Mouse (Mus musculus): ENCODE measurements around the gene Pkd1. TPM values are rescaled to one million over a fixed set of nuclear protein-coding genes. Genes with fewer than 3 reads are reported as not detected.

The Pkd1 gene
- polyA plus RNA-seq, 1 experiment from 2014 or later, result 24.7 TPM

DNA sequence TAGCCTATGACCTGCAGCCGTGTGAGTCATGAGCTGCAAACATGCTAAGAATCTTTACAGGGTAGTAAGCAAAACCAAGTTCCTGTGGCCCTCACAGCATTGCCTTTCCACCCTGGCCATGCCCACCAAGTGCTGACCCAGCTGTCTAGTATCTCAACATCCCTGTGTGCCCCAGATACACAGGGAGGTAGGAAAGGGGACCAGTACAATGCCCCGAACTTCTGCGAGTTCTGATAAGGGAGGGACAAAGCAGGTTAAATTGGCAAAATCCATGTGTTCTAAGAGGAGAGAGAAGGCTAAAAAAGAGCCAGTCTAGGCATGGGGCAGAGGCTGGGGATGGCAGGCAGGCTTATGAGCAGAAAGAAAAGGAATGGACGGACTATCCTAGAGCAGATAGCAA is 58.7 kb downstream of the Pkd1 start:
- no peaks in the 10 kb centered on the region; the same call in 1 of the 2 replicates for H3K4me1 ChIP-seq
- H3K36me3 ChIP-seq, result peaks cover 81% of the 10 kb centered on the region
- 92% methylated on average over 4 of the region's 4 CpGs for WGBS
- DNase-seq (ENCODE audit: low spot score), result no peak
- H3K4me3 ChIP-seq, result no peak overlapping the region
- no peaks in the 10 kb centered on the region for H3K27me3 ChIP-seq (ENCODE audit: low read depth, poor library complexity, severe bottlenecking)
- H3K9me3 ChIP-seq (replicated peaks), result no peaks in the 10 kb centered on the region
- no peak overlapping the region for H3K27ac ChIP-seq

DNA sequence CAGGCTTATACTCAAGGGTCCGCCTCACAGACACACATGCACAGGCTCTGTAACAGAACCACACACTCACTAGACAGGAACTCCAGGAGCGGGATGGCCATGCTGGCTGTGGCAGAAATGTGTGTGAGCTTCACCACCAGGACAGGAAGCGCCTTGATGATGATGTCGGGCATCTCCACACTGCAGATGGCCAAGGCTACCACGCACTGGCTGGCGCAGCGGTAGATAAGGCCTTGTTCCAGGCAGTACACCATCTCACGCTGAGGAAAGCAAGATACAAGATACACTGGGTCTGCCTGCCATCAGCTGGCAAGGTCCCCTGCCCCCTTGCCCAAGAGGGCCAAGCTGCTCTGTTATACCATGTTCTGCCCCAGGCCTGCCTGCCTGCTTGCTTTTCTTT is 59.2 kb downstream of the Pkd1 start:
- no peaks in the 10 kb centered on the region; the same call in 1 of the 2 replicates for H3K4me1 ChIP-seq
- WGBS, result 97% methylated on average over 8 of the region's 8 CpGs
- H3K27me3 ChIP-seq (ENCODE audit: low read depth, poor library complexity, severe bottlenecking), result no peaks in the 10 kb centered on the region
- no peak for DNase-seq (ENCODE audit: low spot score)
- no peak overlapping the region for H3K27ac ChIP-seq
- H3K4me3 ChIP-seq, result no peak overlapping the region
- H3K9me3 ChIP-seq (replicated peaks), result no peaks in the 10 kb centered on the region
- peaks cover 81% of the 10 kb centered on the region for H3K36me3 ChIP-seq

DNA sequence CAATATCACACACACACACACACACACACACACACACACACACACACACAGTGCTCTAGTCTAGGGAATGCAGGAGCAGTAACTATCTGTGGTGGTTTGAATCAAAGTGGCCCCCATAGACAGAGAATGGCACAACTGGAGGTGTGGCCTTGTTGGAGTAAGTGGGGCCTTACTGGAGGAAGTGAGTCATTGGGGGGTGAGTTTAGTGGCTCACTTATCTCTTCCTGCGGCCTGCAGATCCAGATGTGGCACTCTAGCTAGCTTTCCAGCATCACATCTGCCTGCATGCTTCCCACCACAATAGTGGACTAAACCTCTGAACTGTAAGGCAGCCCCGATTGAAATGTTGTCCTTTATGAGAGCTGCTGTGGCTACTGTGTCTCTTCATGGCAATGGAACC is 61.1 kb downstream of the Pkd1 start:
- Histone ChIP-seq H3K36me3 (peaks cover 81% of the 10 kb centered on the region), H3K4me3 (no peak overlapping the region), H3K27me3 (ENCODE audit: low read depth, poor library complexity, severe bottlenecking) (no peaks in the 10 kb centered on the region), H3K4me1 (no peaks in the 10 kb centered on the region), H3K9me3 (replicated peaks) (no peaks in the 10 kb centered on the region), H3K27ac (no peak overlapping the region)
- 85% methylated on average over 2 of the region's 2 CpGs for WGBS
- DNase-seq (ENCODE audit: low spot score), result no peak

DNA sequence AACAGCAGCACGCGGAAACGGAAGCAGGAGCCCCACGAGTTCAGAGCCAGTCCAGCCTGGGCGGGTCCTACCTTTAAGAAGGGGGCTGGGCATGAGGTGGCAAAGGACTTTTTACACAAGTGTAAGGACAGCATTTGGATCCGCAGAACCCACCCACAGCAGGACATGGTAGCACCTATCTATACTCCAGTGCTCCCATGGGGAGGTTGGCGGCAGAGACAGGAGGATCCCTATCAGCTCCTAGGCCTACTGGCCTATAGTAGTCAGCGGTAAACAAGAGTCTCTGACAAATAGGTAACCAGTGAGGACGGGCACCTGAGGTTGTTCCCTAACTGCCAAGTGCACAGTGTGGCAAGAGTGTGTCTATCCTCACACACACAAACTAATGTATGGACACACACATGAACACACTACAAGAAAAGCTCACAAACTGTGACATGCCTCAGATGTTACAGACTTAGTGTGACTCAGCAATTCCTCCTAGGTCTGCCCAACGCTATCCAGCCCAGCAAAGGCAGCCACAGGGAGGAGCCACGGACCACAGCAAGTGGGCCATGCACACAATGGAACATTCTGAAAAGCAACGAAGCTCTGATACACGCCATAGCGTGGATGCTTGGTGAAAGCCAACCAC is 68.0 kb downstream of the Pkd1 start:
- Histone ChIP-seq H3K27ac (no peak overlapping the region), H3K27me3 (ENCODE audit: low read depth, poor library complexity, severe bottlenecking) (no peaks in the 10 kb centered on the region), H3K36me3 (peaks cover 95% of the 10 kb centered on the region), H3K4me1 (no peaks in the 10 kb centered on the region), H3K9me3 (replicated peaks) (no peaks in the 10 kb centered on the region), H3K4me3 (no peak overlapping the region)
- no peak for DNase-seq (ENCODE audit: low spot score)
- WGBS, result 90% methylated on average over 14 of the region's 14 CpGs

DNA sequence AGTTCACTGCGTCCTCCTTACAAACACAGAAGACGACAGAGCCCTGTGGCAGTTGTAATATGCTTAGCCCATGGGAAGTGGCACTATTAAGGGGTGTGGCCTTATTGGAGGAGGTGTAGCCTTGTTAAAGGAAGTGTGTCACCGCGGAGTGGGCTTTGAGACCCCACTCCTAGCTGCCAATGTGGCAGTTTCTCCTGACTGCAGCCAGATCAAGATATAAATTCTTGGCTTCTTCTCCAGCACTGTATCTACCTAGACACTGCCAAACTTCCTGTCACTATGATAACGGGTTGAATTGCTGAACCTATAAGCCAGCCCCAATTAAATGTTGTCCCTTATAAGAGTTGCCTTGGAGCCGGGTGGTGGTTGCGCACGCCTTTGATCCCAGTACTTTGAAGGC is 75.8 kb downstream of the Pkd1 start:
- Histone ChIP-seq H3K27ac (no peak overlapping the region), H3K36me3 (peaks cover 100% of the 10 kb centered on the region), H3K4me3 (no peak overlapping the region), H3K4me1 (no peaks in the 10 kb centered on the region), H3K27me3 (ENCODE audit: low read depth, poor library complexity, severe bottlenecking) (no peaks in the 10 kb centered on the region), H3K9me3 (replicated peaks) (no peaks in the 10 kb centered on the region)
- no peak for DNase-seq (ENCODE audit: low spot score)
- whole genome bisulfite sequencing, result 94% methylated on average over 8 of the region's 8 CpGs

DNA sequence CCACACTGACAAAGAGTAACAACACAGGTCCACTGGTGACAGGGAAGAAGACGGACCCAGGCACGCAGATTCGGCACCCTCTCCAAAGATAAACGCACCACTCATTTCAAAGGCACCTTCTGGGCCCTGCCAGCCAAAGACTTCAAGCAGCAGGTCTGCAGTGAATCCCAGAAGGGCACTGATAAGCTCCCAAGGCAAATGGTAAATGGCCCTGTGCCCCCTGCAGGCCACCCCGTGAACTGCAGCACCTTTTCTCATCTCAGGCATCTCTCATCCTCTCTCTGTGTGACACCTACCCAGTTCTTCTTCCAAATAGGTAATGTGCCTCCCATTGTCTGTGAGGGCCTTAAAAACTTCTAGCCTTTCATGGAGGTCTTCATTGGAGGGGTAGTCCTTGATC is 79.0 kb downstream of the Pkd1 start:
- no peaks in the 10 kb centered on the region for H3K9me3 ChIP-seq (replicated peaks)
- peak; percentile 84 for DNase-seq (ENCODE audit: low spot score)
- 52% methylated on average over 5 of the region's 5 CpGs for WGBS
- peaks cover 74% of the 10 kb centered on the region for H3K36me3 ChIP-seq
- H3K4me3 ChIP-seq, result no peak overlapping the region
- H3K27ac ChIP-seq, result no peak overlapping the region
- H3K27me3 ChIP-seq (ENCODE audit: low read depth, poor library complexity, severe bottlenecking), result no peaks in the 10 kb centered on the region
- peaks cover 19% of the 10 kb centered on the region for H3K4me1 ChIP-seq

DNA sequence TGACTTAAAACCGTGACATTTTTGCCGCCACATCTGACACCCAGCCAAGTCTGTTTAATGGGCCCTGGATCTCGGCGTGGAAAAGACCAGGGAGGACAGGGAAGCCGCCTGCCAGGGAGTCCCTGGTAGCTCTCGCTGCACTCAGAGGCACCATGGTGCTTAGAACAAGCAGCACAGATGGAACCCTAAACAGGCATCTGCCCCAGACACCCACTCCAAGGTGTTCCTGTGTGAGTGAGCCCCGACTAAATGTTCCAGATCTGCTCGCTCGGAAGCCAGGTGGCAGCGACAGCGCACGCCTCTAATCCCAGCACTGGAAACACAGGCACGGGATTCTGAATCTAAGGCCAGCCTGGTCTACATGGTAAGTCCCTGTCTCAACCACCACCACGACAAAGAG is 80.4 kb downstream of the Pkd1 start:
- no peaks in the 10 kb centered on the region for H3K9me3 ChIP-seq (replicated peaks)
- DNase-seq (ENCODE audit: low spot score), result no peak
- 90% methylated on average over 14 of the region's 14 CpGs for WGBS
- H3K4me3 ChIP-seq, result no peak overlapping the region
- peaks cover 23% of the 10 kb centered on the region for H3K4me1 ChIP-seq
- peaks cover 60% of the 10 kb centered on the region for H3K36me3 ChIP-seq
- no peak overlapping the region for H3K27ac ChIP-seq
- H3K27me3 ChIP-seq (ENCODE audit: low read depth, poor library complexity, severe bottlenecking), result no peaks in the 10 kb centered on the region

DNA sequence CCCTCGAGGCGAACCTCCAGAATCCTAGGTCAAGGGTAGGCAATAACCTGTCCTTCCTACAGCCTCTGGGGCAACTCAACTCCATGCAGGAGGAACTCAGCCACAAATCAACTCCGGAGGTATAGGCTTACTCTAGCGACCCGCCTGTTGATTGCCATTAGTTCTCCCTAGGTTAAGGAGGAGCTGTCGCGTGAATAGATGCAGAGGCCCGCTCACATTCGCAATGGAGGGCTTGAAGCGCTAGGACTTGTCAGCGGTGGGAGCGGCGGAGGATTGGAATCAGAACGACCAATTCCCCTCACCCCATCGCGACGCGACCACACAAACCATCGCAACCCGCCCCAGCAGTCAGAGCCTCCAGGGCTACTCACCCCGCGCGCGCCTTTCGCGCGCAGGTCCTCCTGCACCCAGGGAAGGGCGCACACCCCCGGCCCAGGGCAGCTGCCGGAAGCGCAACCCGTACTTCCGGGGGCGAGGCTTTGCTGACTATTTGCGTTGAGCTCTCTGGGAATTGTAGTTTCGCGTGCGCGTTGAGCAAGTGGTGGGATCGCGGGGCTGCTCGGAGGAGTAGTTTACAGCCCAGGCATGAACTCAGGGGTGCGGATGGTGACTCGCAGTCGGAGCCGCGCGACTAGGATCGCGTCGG is 82.7 kb downstream of the Pkd1 start, which contains the start of the genes Tsc2 and Nthl1:
Gene Tsc2, minus strand, starts transcription at position 464 of the 646 bp plus-strand sequence.
Gene Nthl1, plus strand, starts transcription at position 514 of the 646 bp plus-strand sequence.
- Histone ChIP-seq H3K4me3 (peak within 1 kb of the TSS; percentile 78), H3K27me3 (ENCODE audit: low read depth, poor library complexity, severe bottlenecking) (no peaks in the 10 kb centered on the region), H3K9me3 (replicated peaks) (no peaks in the 10 kb centered on the region), H3K27ac (peak within 1 kb of the TSS; percentile 93), H3K36me3 (peaks cover 46% of the 10 kb centered on the region), H3K4me1 (peaks cover 32% of the 10 kb centered on the region)
- WGBS, result 2% methylated on average over 51 of the region's 51 CpGs
- DNase-seq (ENCODE audit: low spot score), result peak; percentile 94

DNA sequence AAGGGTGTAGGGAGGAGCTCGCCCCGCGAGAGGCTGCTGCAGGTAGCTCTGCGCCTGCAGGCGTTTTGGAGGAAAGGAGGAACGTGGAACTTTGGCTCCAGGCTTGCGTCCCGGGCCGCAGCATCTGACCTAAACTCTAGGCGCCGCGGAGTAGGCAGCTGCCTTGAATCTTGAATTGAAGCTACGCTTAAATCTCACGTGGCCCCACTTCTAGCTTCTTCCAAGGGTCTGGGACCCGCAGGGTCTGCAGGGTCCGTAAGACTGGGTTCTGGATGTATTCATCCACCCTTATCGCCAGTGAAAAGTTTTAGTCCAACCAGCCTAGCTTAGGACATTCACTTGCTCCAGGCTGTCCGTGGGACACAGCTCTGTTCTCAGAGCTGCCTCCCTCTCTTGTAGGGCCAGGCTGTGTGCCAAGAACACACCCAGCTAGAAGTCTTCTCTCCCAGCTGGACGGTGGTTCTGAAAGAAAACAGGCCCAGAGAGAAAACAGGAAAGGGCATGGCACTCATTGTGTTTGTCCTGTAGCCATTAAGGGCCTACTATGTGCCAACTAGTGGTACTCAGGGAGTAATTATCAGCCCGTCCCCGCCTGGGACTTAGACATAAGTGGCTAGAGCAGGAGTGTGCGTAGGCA is 83.3 kb downstream of the Pkd1 start:
- no peaks in the 10 kb centered on the region for H3K9me3 ChIP-seq (replicated peaks)
- H3K27ac ChIP-seq, result peak overlapping the region; percentile 93
- H3K4me3 ChIP-seq, result peak overlapping the region; percentile 78
- WGBS, result 13% methylated on average over 22 of the region's 22 CpGs
- H3K4me1 ChIP-seq, result peaks cover 37% of the 10 kb centered on the region
- no peak for DNase-seq (ENCODE audit: low spot score)
- H3K36me3 ChIP-seq, result peaks cover 44% of the 10 kb centered on the region
- no peaks in the 10 kb centered on the region for H3K27me3 ChIP-seq (ENCODE audit: low read depth, poor library complexity, severe bottlenecking)

DNA sequence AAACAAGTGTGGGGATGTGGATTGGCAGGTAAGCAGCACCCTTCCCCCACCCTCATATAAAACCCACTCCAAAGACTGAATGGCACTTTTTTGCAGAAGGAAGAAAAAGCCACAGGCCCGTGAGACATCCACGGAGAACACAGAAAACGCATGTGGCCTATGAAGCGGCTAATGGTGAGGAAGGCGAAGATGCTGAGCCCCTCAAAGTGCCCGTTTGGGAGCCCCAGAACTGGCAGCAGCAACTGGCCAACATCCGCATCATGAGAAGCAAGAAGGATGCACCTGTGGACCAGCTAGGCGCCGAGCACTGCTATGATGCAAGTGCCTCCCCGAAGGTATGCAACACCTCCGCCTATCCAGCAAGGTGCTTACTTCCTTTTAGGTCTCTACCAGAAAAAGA is 84.2 kb downstream of the Pkd1 start:
- H3K27ac ChIP-seq, result no peak overlapping the region
- H3K4me1 ChIP-seq, result peaks cover 46% of the 10 kb centered on the region
- WGBS, result 95% methylated on average over 11 of the region's 11 CpGs
- no peaks in the 10 kb centered on the region for H3K9me3 ChIP-seq (replicated peaks)
- H3K27me3 ChIP-seq (ENCODE audit: low read depth, poor library complexity, severe bottlenecking), result no peaks in the 10 kb centered on the region
- H3K36me3 ChIP-seq, result peaks cover 44% of the 10 kb centered on the region
- DNase-seq (ENCODE audit: low spot score), result no peak
- H3K4me3 ChIP-seq, result no peak overlapping the region

DNA sequence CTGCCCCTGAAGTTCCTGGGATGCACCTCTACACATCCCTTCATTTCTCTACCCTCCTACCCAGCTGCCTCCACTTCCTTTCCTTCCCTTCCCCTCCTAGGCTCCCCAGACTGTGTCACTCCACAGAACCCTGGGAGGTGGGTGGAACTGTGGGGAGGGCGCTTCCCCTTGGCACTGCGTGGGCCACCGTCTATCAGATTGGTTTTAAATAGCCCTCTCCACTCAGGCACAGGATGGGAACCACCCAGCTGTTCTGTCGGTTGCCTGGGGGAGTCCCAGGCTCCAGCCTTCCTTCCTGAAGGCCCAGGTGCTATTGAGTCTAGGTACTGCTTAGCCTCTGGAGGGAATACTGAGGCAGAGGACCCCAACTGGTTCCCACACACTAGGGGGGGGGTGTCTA is 85.4 kb downstream of the Pkd1 start:
- no peaks in the 10 kb centered on the region for H3K9me3 ChIP-seq (replicated peaks)
- H3K36me3 ChIP-seq, result peaks cover 38% of the 10 kb centered on the region
- H3K4me1 ChIP-seq, result peaks cover 58% of the 10 kb centered on the region
- H3K27ac ChIP-seq, result no peak overlapping the region
- H3K27me3 ChIP-seq (ENCODE audit: low read depth, poor library complexity, severe bottlenecking), result no peaks in the 10 kb centered on the region
- WGBS, result 94% methylated on average over 4 of the region's 4 CpGs
- no peak overlapping the region for H3K4me3 ChIP-seq
- no peak for DNase-seq (ENCODE audit: low spot score)

DNA sequence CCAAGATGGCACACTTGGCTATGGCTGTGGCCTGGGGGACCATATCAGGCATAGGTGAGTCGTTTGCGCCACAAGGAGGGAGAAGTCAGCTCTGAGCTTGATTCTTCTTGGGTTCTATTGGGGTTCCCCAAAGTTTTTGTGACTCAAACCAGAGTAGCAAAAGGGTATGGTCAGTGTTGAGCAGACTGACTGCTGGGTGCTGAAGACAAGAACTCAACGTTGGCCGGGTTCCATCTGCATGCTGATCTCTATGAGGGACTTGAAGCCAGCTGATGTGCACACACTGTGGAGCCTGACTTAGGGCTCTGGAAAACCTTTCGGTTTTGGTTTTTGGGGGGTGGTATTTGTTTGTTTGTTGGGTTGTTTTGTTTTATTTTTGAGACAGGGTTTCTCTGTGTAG is 86.1 kb downstream of the Pkd1 start:
- Histone ChIP-seq H3K9me3 (replicated peaks) (no peaks in the 10 kb centered on the region), H3K4me3 (peak overlapping the region; percentile 13; the same call in 1 of the 2 replicates), H3K27me3 (ENCODE audit: low read depth, poor library complexity, severe bottlenecking) (no peaks in the 10 kb centered on the region), H3K4me1 (peaks cover 64% of the 10 kb centered on the region), H3K27ac (no peak overlapping the region), H3K36me3 (peaks cover 38% of the 10 kb centered on the region)
- WGBS, result 95% methylated on average over 5 of the region's 5 CpGs
- no peak for DNase-seq (ENCODE audit: low spot score)

DNA sequence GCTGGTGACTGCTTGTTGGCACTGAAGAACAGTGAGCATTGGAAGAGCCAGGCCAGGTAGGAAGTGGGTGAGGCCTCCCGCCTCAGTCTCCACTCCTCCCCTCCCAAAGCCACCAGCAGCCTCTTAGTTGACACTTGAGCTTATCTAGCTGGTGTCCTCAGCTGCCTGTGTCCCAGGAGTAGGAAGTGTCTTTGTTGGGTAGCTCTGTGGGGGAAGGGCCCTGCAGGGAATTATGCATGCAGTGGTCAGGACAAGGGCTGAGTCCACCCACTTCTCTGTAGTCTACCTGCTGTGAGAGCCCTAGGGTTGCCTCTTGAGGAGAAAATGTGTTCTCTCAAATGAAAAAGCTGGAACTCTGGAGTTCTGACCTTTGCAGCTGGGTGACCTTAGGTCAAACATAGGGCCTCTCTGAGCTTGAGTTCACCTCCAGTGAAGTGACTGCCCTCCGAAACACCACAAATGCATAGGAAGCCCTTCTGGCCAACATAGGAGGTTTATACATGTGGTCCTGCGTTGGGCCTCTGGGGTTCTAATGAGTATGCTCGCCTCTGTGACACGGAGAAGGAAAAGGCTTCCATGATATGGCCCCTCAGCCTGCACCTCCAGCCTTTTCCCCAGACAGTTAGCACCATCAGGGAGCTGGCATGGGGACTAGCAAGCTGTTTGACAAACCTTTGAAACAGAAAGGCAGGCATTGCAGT is 87.3 kb downstream of the Pkd1 start:
- H3K27me3 ChIP-seq (ENCODE audit: low read depth, poor library complexity, severe bottlenecking), result no peaks in the 10 kb centered on the region
- no peaks in the 10 kb centered on the region for H3K9me3 ChIP-seq (replicated peaks)
- H3K36me3 ChIP-seq, result peaks cover 45% of the 10 kb centered on the region
- H3K4me1 ChIP-seq, result peaks cover 60% of the 10 kb centered on the region
- peak; percentile 25 for DNase-seq (ENCODE audit: low spot score)
- 73% methylated on average over 5 of the region's 5 CpGs for whole genome bisulfite sequencing
- peak overlapping the region; percentile 53; the same call in 1 of the 2 replicates for H3K27ac ChIP-seq
- no peak overlapping the region for H3K4me3 ChIP-seq
